In genomic region chr7:75781298-75781947, GRCm38 (mm10) we compare ENCODE assay signal across 8 mouse cellular contexts.
DNase-seq lines count a peak whose midpoint lies in the region; ATAC-seq and TF ChIP-seq lines count a peak whose summit lies in the region.

No protein-coding gene starts in this region.

- peak overlapping the region; percentile 70 for H3K4me2 ChIP-seq in heart, embryonic 12.5 days
- H3K4me2 ChIP-seq in CH12.LX (ENCODE audit: insufficient read depth, low read depth, poor library complexity, severe bottlenecking), result peak overlapping the region; percentile 79
- peak overlapping the region; percentile 58 for H3K4me2 ChIP-seq in forebrain, postnatal 0 days (ENCODE audit: low read depth)
- peak overlapping the region; percentile 65 for H3K4me2 ChIP-seq in liver, postnatal 0 days (ENCODE audit: low read depth, low read length)

- H3K27ac ChIP-seq in heart, embryonic 12.5 days (ENCODE audit: poor library complexity, severe bottlenecking), result peak overlapping the region; percentile 10; the same call in 1 of the 2 replicates
- peak overlapping the region; percentile 83 for H3K27ac ChIP-seq in CH12.LX (ENCODE audit: insufficient read depth, low read depth)
- H3K27ac ChIP-seq in forebrain, postnatal 0 days (ENCODE audit: low read depth, low read length), result no peak overlapping the region
- H3K27ac ChIP-seq in liver, postnatal 0 days (ENCODE audit: low read depth), result peak overlapping the region; percentile 4; the same call in 1 of the 2 replicates

- no peak for TF ChIP-seq CTCF in CH12.LX (conservative IDR thresholded peaks at IDR 0.05 in 1 of 2, IDR thresholded peaks at IDR 0.05 in 1 of 2; ENCODE audit: low read depth in 2 of 2, low read length in 2 of 2)
- no peak for TF ChIP-seq CTCF in forebrain, postnatal 0 days (IDR thresholded peaks at IDR 0.05; ENCODE audit: low read depth)
- no peak for TF ChIP-seq CTCF in liver, postnatal 0 days (IDR thresholded peaks at IDR 0.05; ENCODE audit: low read depth)

- TF ChIP-seq RAD21 in CH12.LX (IDR thresholded peaks at IDR 0.05; ENCODE audit: low read depth, low read length), result no peak

- intact Hi-C loops in heart, postnatal 25 days (cut with DNase I), result no loop called here
- intact Hi-C loops in left cerebral cortex, postnatal 14 days (cut with DNase I), result no loop called here

- dilution Hi-C loops in CH12.LX (cut with MboI; ENCODE audit: extremely low pct_ligation_motif_present, extremely low pct_unique_long_range_greater_than_20kb, low sequenced_read_pairs), result no loop called here

- 6% methylated on average over 13 of the region's 13 CpGs for WGBS in heart, embryonic 12.5 days
- 6% methylated on average over 13 of the region's 13 CpGs for WGBS in forebrain, postnatal 0 days
- WGBS in liver, postnatal 0 days (ENCODE audit: insufficient replicate concordance), result 3% methylated on average over 13 of the region's 13 CpGs

- H3K36me3 ChIP-seq in heart, embryonic 12.5 days, result peaks cover 34% of the 10 kb centered on the region
- peaks cover 39 to 42% of the 10 kb centered on the region in 2 experiments for H3K36me3 ChIP-seq in CH12.LX (replicated peaks in 1 of 2; ENCODE audit: control insufficient read depth in 1 of 2, insufficient read depth in 1 of 2, low read length in 1 of 2)
- H3K36me3 ChIP-seq in forebrain, postnatal 0 days (ENCODE audit: insufficient read depth), result no peaks in the 10 kb centered on the region
- peaks cover 35% of the 10 kb centered on the region for H3K36me3 ChIP-seq in liver, postnatal 0 days (replicated peaks; ENCODE audit: insufficient read depth, low read length)

- no peak for ATAC-seq in heart, embryonic 12.5 days (ENCODE audit: insufficient number of reproducible peaks, low FRiP score)
- ATAC-seq in forebrain, postnatal 0 days, result 0 out of 2 replicates have a peak, but pooled peaks have one; percentile 3
- ATAC-seq in liver, postnatal 0 days, result peak; percentile 28

- peak overlapping the region; percentile 86 for H3K9ac ChIP-seq in heart, embryonic 12.5 days
- H3K9ac ChIP-seq in CH12.LX (ENCODE audit: insufficient read depth, low read depth), result peak overlapping the region; percentile 94
- peak overlapping the region; percentile 37; the same call in 1 of the 2 replicates for H3K9ac ChIP-seq in forebrain, postnatal 0 days
- H3K9ac ChIP-seq in liver, postnatal 0 days (replicated peaks), result peak overlapping the region; percentile 52

- H3K27me3 ChIP-seq in heart, embryonic 12.5 days (replicated peaks), result no peaks in the 10 kb centered on the region
- H3K27me3 ChIP-seq in CH12.LX (replicated peaks), result no peaks in the 10 kb centered on the region
- no peaks in the 10 kb centered on the region for H3K27me3 ChIP-seq in forebrain, postnatal 0 days (ENCODE audit: insufficient read depth, low read length)
- no peaks in the 10 kb centered on the region for H3K27me3 ChIP-seq in liver, postnatal 0 days (ENCODE audit: insufficient read depth, low read length)

- H3K9me3 ChIP-seq in heart, embryonic 12.5 days (replicated peaks), result no peaks in the 10 kb centered on the region
- H3K9me3 ChIP-seq in CH12.LX (replicated peaks; ENCODE audit: low read length), result peaks cover 37% of the 10 kb centered on the region
- no peaks in the 10 kb centered on the region for H3K9me3 ChIP-seq in forebrain, postnatal 0 days (ENCODE audit: low read length)
- H3K9me3 ChIP-seq in liver, postnatal 0 days (ENCODE audit: low read length), result no peaks in the 10 kb centered on the region

- H3K4me1 ChIP-seq in heart, embryonic 12.5 days (replicated peaks), result peaks cover 13% of the 10 kb centered on the region
- H3K4me1 ChIP-seq in CH12.LX (ENCODE audit: control insufficient read depth in 1 of 2, insufficient read depth in 2 of 2), result peaks cover 19 to 53% of the 10 kb centered on the region in 2 experiments
- no peaks in the 10 kb centered on the region for H3K4me1 ChIP-seq in forebrain, postnatal 0 days (ENCODE audit: insufficient read depth)
- H3K4me1 ChIP-seq in liver, postnatal 0 days (ENCODE audit: insufficient read depth), result peaks cover 5% of the 10 kb centered on the region; the same call in 1 of the 2 replicates

- no peak for TF ChIP-seq POLR2A in CH12.LX (IDR thresholded peaks at IDR 0.05; ENCODE audit: low read depth, low read length)

- peak overlapping the region; percentile 83 for H3K4me3 ChIP-seq in heart, embryonic 12.5 days
- H3K4me3 ChIP-seq in CH12.LX (replicated peaks in 1 of 3; ENCODE audit: low read depth in 2 of 3, low read length in 2 of 3, poor library complexity in 1 of 3), result peak overlapping the region; percentile 69 to 94 (median 79)
- peak overlapping the region; percentile 43 for H3K4me3 ChIP-seq in forebrain, postnatal 0 days (ENCODE audit: low read depth, low read length)
- H3K4me3 ChIP-seq in liver, postnatal 0 days (ENCODE audit: low read depth, low read length), result peak overlapping the region; percentile 55

- DNase-seq in heart, postnatal 25 days (ENCODE audit: low spot score), result no peak
- DNase-seq in CH12.LX (ENCODE audit: extremely low read depth), result no peak
- no peak for DNase-seq in forebrain, postnatal 0 days
- no peak for DNase-seq in liver, postnatal 0 days
- no peak for DNase-seq in T-cell, adult 2 months (ENCODE audit: low spot score)
- no peak for DNase-seq in kidney, postnatal 14 days
- DNase-seq in left cerebral cortex, postnatal 14 days (ENCODE audit: low spot score in 2 of 2), result no peak

- in situ Hi-C loops in CH12.LX (cut with MboI; ENCODE audit: low pct_ligation_motif_present, low pct_unique_long_range_greater_than_20kb, low sequenced_read_pairs), result no loop called here

- H3K79me2 ChIP-seq in CH12.LX (replicated peaks; ENCODE audit: control insufficient read depth, extremely low read depth, insufficient read depth, poor library complexity, severe bottlenecking), result peaks cover 48% of the 10 kb centered on the region

- no peak for TF ChIP-seq EP300 in CH12.LX (IDR thresholded peaks at IDR 0.05; ENCODE audit: low read length)
- TF ChIP-seq EP300 in liver, postnatal 0 days (IDR thresholded peaks at IDR 0.05; ENCODE audit: low read depth), result no peak

TF ChIP-seq in CH12.LX, 34 proteins besides CTCF, POLR2A, EP300 and RAD21:
- TF ChIP-seq MXI1 (IDR thresholded peaks at IDR 0.05; ENCODE audit: low read depth, low read length) (peak; percentile 77; the same call in 1 of the 2 replicates), MYC (IDR thresholded peaks at IDR 0.05; ENCODE audit: low read depth, low read length) (peak; percentile 88), MAFK (IDR thresholded peaks at IDR 0.05; ENCODE audit: insufficient replicate concordance, low read length) (no peak), ZNF384 (IDR thresholded peaks at IDR 0.05; ENCODE audit: low read depth, low read length) (no peak), CHD2 (IDR thresholded peaks at IDR 0.05; ENCODE audit: low read length) (no peak)

Comparison
In these comparisons a context has a peak if more than half of its experiments do, and no peak if none do; other contexts are left out.
1. H3K9ac ChIP-seq: peak in every context shown above with its lines; median percentile 94 in CH12.LX; 86 in heart, embryonic 12.5 days; 52 in liver, postnatal 0 days; 37 in forebrain, postnatal 0 days.